Mouse (Mus musculus): ENCODE data around the gene Lemd2.

DNA sequence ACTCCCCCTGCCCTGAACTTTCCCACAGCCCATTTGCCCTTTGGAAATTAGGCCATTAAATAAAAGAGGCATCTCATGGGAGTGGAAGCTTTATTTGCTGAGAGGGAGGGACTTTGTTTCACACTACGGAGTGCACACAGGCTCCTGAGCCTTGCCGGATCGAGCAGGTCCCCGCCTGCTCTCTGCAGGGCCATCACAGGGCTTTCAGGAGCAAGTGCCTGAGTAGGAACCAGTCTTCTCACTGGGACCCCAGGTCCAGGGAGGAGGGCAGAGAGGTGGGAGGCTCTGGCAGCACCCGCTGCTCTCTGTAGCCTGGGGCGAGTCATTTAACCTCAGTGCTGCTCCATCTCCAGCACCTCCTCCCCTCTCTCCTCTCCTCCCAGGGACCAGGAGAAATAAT is 7.7 kb upstream of the Lemd2 start:
- no peak for TF ChIP-seq CTCF (IDR thresholded peaks at IDR 0.05; ENCODE audit: low read depth)
- TF ChIP-seq EP300 (IDR thresholded peaks at IDR 0.05; ENCODE audit: low read depth): no peak

All from liver, embryonic 14.5 days (tissue).